ENCODE assay signal across 25 mouse cellular contexts in genomic region chr6:19755647-19756046, GRCm38 (mm10).
DNase-seq lines count a peak whose midpoint lies in the region; ATAC-seq lines count a peak whose summit lies in the region.
"Had no signal": no experiment of that assay in that cellular context is flagged by ENCODE, and none has a peak within 500 bp of the region (broad histone marks: within the 10 kb centered on the region; RNA-seq: fewer than 3 reads in every experiment).

No protein-coding gene starts in this region.

- no peak for DNase-seq in embryonic facial prominence, embryonic 10.5 days (ENCODE audit: low spot score)
- no peak for DNase-seq in limb, embryonic 10.5 days (ENCODE audit: low spot score)
- no peak for DNase-seq in midbrain, embryonic 14.5 days
- DNase-seq: adrenal gland, adult 8-10 months; adrenal gland, postnatal 14 days; adrenal gland, postnatal 36 days; B cell, adult 2 months; cerebellum, adult 11-12 months; cerebellum, adult 2 months; cerebellum, adult 9-10 months; cerebellum, postnatal 10 days; cerebellum, postnatal 25 days had no signal

- no peak overlapping the region for H3K27ac ChIP-seq in embryonic facial prominence, embryonic 15.5 days (replicated peaks)
- H3K27ac ChIP-seq in embryonic facial prominence, embryonic 10.5 days (replicated peaks), result no peak overlapping the region
- H3K27ac ChIP-seq in hindbrain, embryonic 12.5 days, result no peak overlapping the region
- no peak overlapping the region for H3K27ac ChIP-seq in hindbrain, embryonic 16.5 days (ENCODE audit: low read depth, low read length)
- no peak overlapping the region for H3K27ac ChIP-seq in limb, embryonic 12.5 days
- no peak overlapping the region for H3K27ac ChIP-seq in limb, embryonic 10.5 days
- no peak overlapping the region for H3K27ac ChIP-seq in midbrain, embryonic 14.5 days (replicated peaks; ENCODE audit: low read depth, low read length)
- no peak overlapping the region for H3K27ac ChIP-seq in midbrain, embryonic 15.5 days
- H3K27ac ChIP-seq: embryonic facial prominence, embryonic 13.5 days; forebrain, embryonic 13.5 days; forebrain, embryonic 15.5 days had no signal

- H3K36me3 ChIP-seq in embryonic facial prominence, embryonic 15.5 days, result no peaks in the 10 kb centered on the region
- H3K36me3 ChIP-seq in embryonic facial prominence, embryonic 10.5 days (replicated peaks), result no peaks in the 10 kb centered on the region
- H3K36me3 ChIP-seq in hindbrain, embryonic 12.5 days, result no peaks in the 10 kb centered on the region
- H3K36me3 ChIP-seq in hindbrain, embryonic 16.5 days (ENCODE audit: control insufficient read depth, insufficient read depth, low read length), result no peaks in the 10 kb centered on the region
- H3K36me3 ChIP-seq in limb, embryonic 12.5 days, result no peaks in the 10 kb centered on the region
- H3K36me3 ChIP-seq in limb, embryonic 10.5 days, result no peaks in the 10 kb centered on the region
- H3K36me3 ChIP-seq in midbrain, embryonic 14.5 days (ENCODE audit: control insufficient read depth, insufficient read depth, low read length), result no peaks in the 10 kb centered on the region
- H3K36me3 ChIP-seq in midbrain, embryonic 15.5 days (replicated peaks), result no peaks in the 10 kb centered on the region
- H3K36me3 ChIP-seq: embryonic facial prominence, embryonic 13.5 days; forebrain, embryonic 15.5 days; G1E had no signal

- no peaks in the 10 kb centered on the region for H3K4me1 ChIP-seq in embryonic facial prominence, embryonic 15.5 days
- H3K4me1 ChIP-seq in embryonic facial prominence, embryonic 10.5 days, result no peaks in the 10 kb centered on the region
- H3K4me1 ChIP-seq in hindbrain, embryonic 12.5 days, result no peaks in the 10 kb centered on the region
- no peaks in the 10 kb centered on the region for H3K4me1 ChIP-seq in hindbrain, embryonic 16.5 days (ENCODE audit: control insufficient read depth, insufficient read depth, low read depth, low read length)
- no peaks in the 10 kb centered on the region for H3K4me1 ChIP-seq in limb, embryonic 12.5 days (replicated peaks)
- no peaks in the 10 kb centered on the region for H3K4me1 ChIP-seq in limb, embryonic 10.5 days
- no peaks in the 10 kb centered on the region for H3K4me1 ChIP-seq in midbrain, embryonic 14.5 days (ENCODE audit: control insufficient read depth, insufficient read depth, low read length)
- no peaks in the 10 kb centered on the region for H3K4me1 ChIP-seq in midbrain, embryonic 15.5 days
- H3K4me1 ChIP-seq: embryonic facial prominence, embryonic 13.5 days; forebrain, embryonic 13.5 days; forebrain, embryonic 15.5 days had no signal

- ATAC-seq in embryonic facial prominence, embryonic 15.5 days (ENCODE audit: insufficient number of reproducible peaks, low FRiP score, low TSS enrichment, low read depth), result 0 out of 2 replicates have a peak, but pooled peaks have one; percentile 29
- 0 out of 2 replicates have a peak, but pooled peaks have one; percentile 29 for ATAC-seq in hindbrain, embryonic 12.5 days (ENCODE audit: low FRiP score)
- ATAC-seq in hindbrain, embryonic 16.5 days, result no peak
- peak; percentile 56; the same call in 1 of the 2 replicates for ATAC-seq in limb, embryonic 12.5 days (ENCODE audit: insufficient number of reproducible peaks, insufficient read depth, low FRiP score, low TSS enrichment, low read depth)
- peak; percentile 20; the same call in 1 of the 2 replicates for ATAC-seq in midbrain, embryonic 14.5 days (ENCODE audit: low FRiP score, low TSS enrichment)
- ATAC-seq in midbrain, embryonic 15.5 days (replicated peaks), result no peak
- ATAC-seq: activated CD4-positive, CD25-positive, alpha-beta regulatory T cell, adult 4 months; CD4-positive, CD25-positive, alpha-beta regulatory T cell, adult 4 months; forebrain, embryonic 13.5 days; forebrain, embryonic 15.5 days; Patski had no signal

- no peaks in the 10 kb centered on the region for H3K27me3 ChIP-seq in embryonic facial prominence, embryonic 15.5 days
- no peaks in the 10 kb centered on the region for H3K27me3 ChIP-seq in embryonic facial prominence, embryonic 10.5 days (replicated peaks; ENCODE audit: low read depth, poor library complexity, severe bottlenecking)
- H3K27me3 ChIP-seq in hindbrain, embryonic 12.5 days, result no peaks in the 10 kb centered on the region
- H3K27me3 ChIP-seq in hindbrain, embryonic 16.5 days (replicated peaks; ENCODE audit: control insufficient read depth, insufficient read depth, low read length), result no peaks in the 10 kb centered on the region
- no peaks in the 10 kb centered on the region for H3K27me3 ChIP-seq in limb, embryonic 12.5 days
- no peaks in the 10 kb centered on the region for H3K27me3 ChIP-seq in limb, embryonic 10.5 days (ENCODE audit: low read depth, poor library complexity, severe bottlenecking)
- H3K27me3 ChIP-seq in midbrain, embryonic 14.5 days (ENCODE audit: control insufficient read depth, insufficient read depth, low read length), result no peaks in the 10 kb centered on the region
- H3K27me3 ChIP-seq in midbrain, embryonic 15.5 days (replicated peaks), result no peaks in the 10 kb centered on the region
- H3K27me3 ChIP-seq: CH12.LX; embryonic facial prominence, embryonic 13.5 days; forebrain, embryonic 13.5 days; forebrain, embryonic 15.5 days; Patski had no signal

- no peak overlapping the region for H3K4me3 ChIP-seq in embryonic facial prominence, embryonic 15.5 days (replicated peaks)
- no peak overlapping the region for H3K4me3 ChIP-seq in embryonic facial prominence, embryonic 10.5 days
- no peak overlapping the region for H3K4me3 ChIP-seq in hindbrain, embryonic 12.5 days
- H3K4me3 ChIP-seq in hindbrain, embryonic 16.5 days (ENCODE audit: low read length), result no peak overlapping the region
- no peak overlapping the region for H3K4me3 ChIP-seq in limb, embryonic 12.5 days (replicated peaks)
- no peak overlapping the region for H3K4me3 ChIP-seq in limb, embryonic 10.5 days
- no peak overlapping the region for H3K4me3 ChIP-seq in midbrain, embryonic 14.5 days (replicated peaks; ENCODE audit: low read depth, low read length)
- no peak overlapping the region for H3K4me3 ChIP-seq in midbrain, embryonic 15.5 days
- H3K4me3 ChIP-seq: embryonic facial prominence, embryonic 13.5 days; forebrain, embryonic 13.5 days; forebrain, embryonic 15.5 days had no signal

- H3K9me3 ChIP-seq in embryonic facial prominence, embryonic 15.5 days (replicated peaks), result no peaks in the 10 kb centered on the region
- no peaks in the 10 kb centered on the region for H3K9me3 ChIP-seq in embryonic facial prominence, embryonic 10.5 days
- no peaks in the 10 kb centered on the region for H3K9me3 ChIP-seq in hindbrain, embryonic 12.5 days (replicated peaks)
- no peaks in the 10 kb centered on the region for H3K9me3 ChIP-seq in hindbrain, embryonic 16.5 days (ENCODE audit: control insufficient read depth, low read length)
- H3K9me3 ChIP-seq in limb, embryonic 12.5 days, result no peaks in the 10 kb centered on the region
- no peaks in the 10 kb centered on the region for H3K9me3 ChIP-seq in limb, embryonic 10.5 days (replicated peaks)
- H3K9me3 ChIP-seq in midbrain, embryonic 14.5 days (ENCODE audit: control insufficient read depth, low read length), result no peaks in the 10 kb centered on the region
- no peaks in the 10 kb centered on the region for H3K9me3 ChIP-seq in midbrain, embryonic 15.5 days
- H3K9me3 ChIP-seq: embryonic facial prominence, embryonic 13.5 days; forebrain, embryonic 13.5 days; forebrain, embryonic 15.5 days; G1E had no signal

- 88% methylated on average over 3 of the region's 3 CpGs for WGBS in embryonic facial prominence, embryonic 15.5 days
- 93% methylated on average over 3 of the region's 3 CpGs for WGBS in embryonic facial prominence, embryonic 10.5 days
- WGBS in hindbrain, embryonic 12.5 days, result 92% methylated on average over 3 of the region's 3 CpGs
- WGBS in hindbrain, embryonic 16.5 days, result 90% methylated on average over 3 of the region's 3 CpGs
- 89% methylated on average over 3 of the region's 3 CpGs for WGBS in limb, embryonic 12.5 days
- 88% methylated on average over 3 of the region's 3 CpGs for WGBS in limb, embryonic 10.5 days
- 95% methylated on average over 3 of the region's 3 CpGs for WGBS in midbrain, embryonic 14.5 days
- 91% methylated on average over 3 of the region's 3 CpGs for WGBS in midbrain, embryonic 15.5 days

- no peak overlapping the region for H3K9ac ChIP-seq in embryonic facial prominence, embryonic 15.5 days
- H3K9ac ChIP-seq in hindbrain, embryonic 12.5 days, result no peak overlapping the region
- no peak overlapping the region for H3K9ac ChIP-seq in hindbrain, embryonic 16.5 days (ENCODE audit: low read depth, low read length)
- H3K9ac ChIP-seq in limb, embryonic 12.5 days (replicated peaks), result no peak overlapping the region
- H3K9ac ChIP-seq in midbrain, embryonic 14.5 days (replicated peaks; ENCODE audit: low read length), result no peak overlapping the region
- H3K9ac ChIP-seq in midbrain, embryonic 15.5 days, result no peak overlapping the region
- H3K9ac ChIP-seq: embryonic facial prominence, embryonic 13.5 days; forebrain, embryonic 13.5 days; forebrain, embryonic 15.5 days had no signal

- no peak overlapping the region for H3K4me2 ChIP-seq in embryonic facial prominence, embryonic 15.5 days (replicated peaks)
- no peak overlapping the region for H3K4me2 ChIP-seq in hindbrain, embryonic 12.5 days (replicated peaks)
- H3K4me2 ChIP-seq in hindbrain, embryonic 16.5 days (ENCODE audit: low read length), result no peak overlapping the region
- no peak overlapping the region for H3K4me2 ChIP-seq in limb, embryonic 12.5 days
- no peak overlapping the region for H3K4me2 ChIP-seq in midbrain, embryonic 14.5 days (ENCODE audit: low read length)
- no peak overlapping the region for H3K4me2 ChIP-seq in midbrain, embryonic 15.5 days
- H3K4me2 ChIP-seq: embryonic facial prominence, embryonic 13.5 days; forebrain, embryonic 13.5 days; forebrain, embryonic 15.5 days had no signal

Comparison
In these comparisons a context has a peak if more than half of its experiments do, and no peak if none do; other contexts are left out.
1. ATAC-seq: peak in embryonic facial prominence, embryonic 15.5 days (single experiment), hindbrain, embryonic 12.5 days (single experiment), limb, embryonic 12.5 days (single experiment) and midbrain, embryonic 14.5 days (single experiment); none in hindbrain, embryonic 16.5 days (single experiment) and midbrain, embryonic 15.5 days (single experiment).